Mouse (Mus musculus) kidney, embryonic 15.5 days (tissue): Measurements from ENCODE around the gene Gli2. TPM values are rescaled to one million over a fixed set of nuclear protein-coding genes. Genes with fewer than 3 reads are reported as not detected.

ENCODE experiments used
- ATAC-seq: fragments of 200-750 bp; cut with Nextera tagmentation; replicated peaks from 2 replicates; pipeline ENCODE4 v1.8.0; 2017; ENCODE audit warnings: moderate TSS enrichment; ENCODE audit not compliant: low FRiP score
- H3K27ac ChIP-seq: fragments of 300-500 bp; sonication (generic); 2 replicates; pipeline ENCODE4 v1.5.1; 2015; ENCODE audit warnings: mild to moderate bottlenecking, inconsistent platforms
- H3K27me3 ChIP-seq: fragments of 300-500 bp; sonication (generic); 2 replicates; pipeline ENCODE4 v1.6.1; 2015; ENCODE audit warnings: inconsistent platforms
- H3K36me3 ChIP-seq: fragments of 300-500 bp; sonication (generic); 2 replicates; pipeline ENCODE4 v1.6.1; 2015; ENCODE audit warnings: inconsistent platforms
- H3K4me1 ChIP-seq: fragments of 300-500 bp; sonication (generic); 2 replicates; pipeline ENCODE4 v1.6.1; 2015; ENCODE audit warnings: inconsistent platforms
- H3K4me2 ChIP-seq: fragments of 300-500 bp; sonication (generic); 2 replicates; pipeline ENCODE4 v1.6.1; 2015; ENCODE audit warnings: moderate library complexity, mild to moderate bottlenecking, inconsistent platforms
- H3K4me3 ChIP-seq: fragments of 300-500 bp; sonication (generic); replicated peaks from 2 replicates; pipeline ENCODE4 v1.5.1; 2015; ENCODE audit warnings: mild to moderate bottlenecking, inconsistent platforms
- H3K9ac ChIP-seq: fragments of 300-500 bp; sonication (generic); 2 replicates; pipeline ENCODE4 v1.6.1; 2015; ENCODE audit warnings: mild to moderate bottlenecking, inconsistent platforms
- H3K9me3 ChIP-seq: fragments of 300-500 bp; sonication (generic); replicated peaks from 2 replicates; pipeline ENCODE4 v1.6.1; 2016; ENCODE audit warnings: inconsistent platforms
- WGBS: fragments of 180-500 bp; shearing (Covaris S2); methylation state at CpG from one replicate; pipeline ENCODE4 v1.1.7; 2015; ENCODE audit warnings: mixed read lengths; 5-methylcytosine and 5-hydroxymethylcytosine counted together
- polyA plus RNA-seq: library from polyadenylated mRNA; unstranded; fragments of >200 nt; fragmentation: Nextera tagmentation; extraction: Ambion mirVana; gene quantifications from 2 replicates; pipeline ENCODE4 v1.2.1, GENCODE M21; 2015

Gli2 gene
- polyA plus RNA-seq: 4.8 and 6.5 TPM in 2 replicates

GRCm38 (mm10) chr1:119053402-119053841, at the start of gene Gli2:
TSS of gene Gli2 (minus strand) at chr1:119053619.
- ATAC-seq: peak; percentile 83
- no peaks in the 10 kb centered on the region for H3K36me3 ChIP-seq
- peaks cover 50% of the 10 kb centered on the region for H3K27me3 ChIP-seq
- H3K4me2 ChIP-seq: peak within 1 kb of the TSS; percentile 90
- peak within 1 kb of the TSS; percentile 58 for H3K4me3 ChIP-seq
- no peaks in the 10 kb centered on the region for H3K9me3 ChIP-seq
- H3K27ac ChIP-seq: peak within 1 kb of the TSS; percentile 73
- H3K9ac ChIP-seq: peak within 1 kb of the TSS; percentile 65
- H3K4me1 ChIP-seq: peaks cover 61% of the 10 kb centered on the region
- WGBS: under 1% methylated on average over 42 of the region's 42 CpGs

- Histone ChIP-seq H3K9ac (no peak overlapping the region), H3K9me3 (no peaks in the 10 kb centered on the region), H3K36me3 (no peaks in the 10 kb centered on the region), H3K4me1 (peaks cover 11% of the 10 kb centered on the region; the same call in 1 of the 2 replicates), H3K4me3 (no peak overlapping the region), H3K27me3 (peaks cover 5% of the 10 kb centered on the region; the same call in 1 of the 2 replicates), H3K4me2 (no peak overlapping the region), H3K27ac (no peak overlapping the region)
- WGBS: 28% methylated on average over 13 of the region's 13 CpGs
- ATAC-seq: peak; percentile 40
Measured at GRCm38 (mm10) chr1:119097921-119098521, 44.6 kb upstream of the Gli2 start.

- Histone ChIP-seq H3K4me2 (no peak overlapping the region), H3K36me3 (no peaks in the 10 kb centered on the region), H3K9me3 (no peaks in the 10 kb centered on the region), H3K4me1 (peaks cover 11% of the 10 kb centered on the region; the same call in 1 of the 2 replicates), H3K4me3 (no peak overlapping the region), H3K9ac (no peak overlapping the region), H3K27ac (no peak overlapping the region), H3K27me3 (no peaks in the 10 kb centered on the region)
- ATAC-seq: no peak
- WGBS: 17% methylated on average over 8 of the region's 8 CpGs
Measured at GRCm38 (mm10) chr1:119093739-119094138, 40.3 kb upstream of the Gli2 start.

GRCm38 (mm10) chr1:119089887-119090620, 36.6 kb upstream of the Gli2 start:
- Histone ChIP-seq H3K4me2 (no peak overlapping the region), H3K4me1 (no peaks in the 10 kb centered on the region), H3K9ac (no peak overlapping the region), H3K36me3 (no peaks in the 10 kb centered on the region), H3K4me3 (no peak overlapping the region), H3K9me3 (no peaks in the 10 kb centered on the region), H3K27ac (no peak overlapping the region), H3K27me3 (no peaks in the 10 kb centered on the region)
- no peak for ATAC-seq
- WGBS: 79% methylated on average over 18 of the region's 18 CpGs

- no peaks in the 10 kb centered on the region for H3K36me3 ChIP-seq
- H3K27me3 ChIP-seq: peaks cover 8% of the 10 kb centered on the region; the same call in 1 of the 2 replicates
- ATAC-seq: peak; percentile 27; the same call in 1 of the 2 replicates
- no peak overlapping the region for H3K4me2 ChIP-seq
- H3K27ac ChIP-seq: no peak overlapping the region
- H3K4me3 ChIP-seq: no peak overlapping the region
- no peak overlapping the region for H3K9ac ChIP-seq
- WGBS: 10% methylated on average over 3 of the region's 3 CpGs
- H3K9me3 ChIP-seq: no peaks in the 10 kb centered on the region
- H3K4me1 ChIP-seq: peaks cover 4% of the 10 kb centered on the region
Measured at GRCm38 (mm10) chr1:119087539-119087938, 34.1 kb upstream of the Gli2 start.

GRCm38 (mm10) chr1:119085771-119086170, 32.4 kb upstream of the Gli2 start:
- WGBS: 63% methylated on average over 10 of the region's 10 CpGs

GRCm38 (mm10) chr1:119083468-119083921, 30.1 kb upstream of the Gli2 start:
- Histone ChIP-seq H3K4me2 (peak overlapping the region; percentile 33; the same call in 1 of the 2 replicates), H3K27me3 (peaks cover 14% of the 10 kb centered on the region; the same call in 1 of the 2 replicates), H3K4me3 (no peak overlapping the region), H3K27ac (no peak overlapping the region), H3K36me3 (no peaks in the 10 kb centered on the region), H3K9me3 (no peaks in the 10 kb centered on the region), H3K4me1 (peaks cover 7% of the 10 kb centered on the region), H3K9ac (no peak overlapping the region)
- 23% methylated on average over 10 of the region's 10 CpGs for WGBS
- peak; percentile 33 for ATAC-seq

More at GRCm38 (mm10) chr1:119085771-119086170, 32.4 kb upstream of the Gli2 start:
- ATAC-seq: no peak
- H3K4me3 ChIP-seq: no peak overlapping the region
- peaks cover 11% of the 10 kb centered on the region; the same call in 1 of the 2 replicates for H3K27me3 ChIP-seq
- H3K9me3 ChIP-seq: no peaks in the 10 kb centered on the region
- H3K4me2 ChIP-seq: no peak overlapping the region
- no peak overlapping the region for H3K9ac ChIP-seq
- no peaks in the 10 kb centered on the region for H3K36me3 ChIP-seq
- H3K4me1 ChIP-seq: peaks cover 7% of the 10 kb centered on the region
- H3K27ac ChIP-seq: no peak overlapping the region

GRCm38 (mm10) chr1:119082231-119082991, 29.0 kb upstream of the Gli2 start:
- no peak for ATAC-seq
- no peaks in the 10 kb centered on the region for H3K9me3 ChIP-seq
- H3K27ac ChIP-seq: no peak overlapping the region
- 43% methylated on average over 12 of the region's 12 CpGs for WGBS
- H3K9ac ChIP-seq: no peak overlapping the region
- no peak overlapping the region for H3K4me2 ChIP-seq
- H3K27me3 ChIP-seq: peaks cover 24% of the 10 kb centered on the region
- no peaks in the 10 kb centered on the region for H3K36me3 ChIP-seq
- H3K4me1 ChIP-seq: peaks cover 9% of the 10 kb centered on the region
- H3K4me3 ChIP-seq: no peak overlapping the region

GRCm38 (mm10) chr1:119077933-119078332, 24.5 kb upstream of the Gli2 start:
- 0 out of 2 replicates have a peak, but pooled peaks have one; percentile 34 for ATAC-seq
- Histone ChIP-seq H3K27ac (no peak overlapping the region), H3K4me2 (no peak overlapping the region), H3K9me3 (no peaks in the 10 kb centered on the region), H3K36me3 (no peaks in the 10 kb centered on the region), H3K4me3 (no peak overlapping the region), H3K4me1 (peaks cover 9% of the 10 kb centered on the region; the same call in 1 of the 2 replicates), H3K27me3 (peaks cover 35% of the 10 kb centered on the region), H3K9ac (no peak overlapping the region)
- WGBS: 89% methylated on average over 7 of the region's 7 CpGs

GRCm38 (mm10) chr1:119076333-119076732, 22.9 kb upstream of the Gli2 start:
- no peaks in the 10 kb centered on the region for H3K36me3 ChIP-seq
- H3K4me2 ChIP-seq: no peak overlapping the region
- H3K27ac ChIP-seq: no peak overlapping the region
- H3K27me3 ChIP-seq: peaks cover 32% of the 10 kb centered on the region
- H3K9me3 ChIP-seq: no peaks in the 10 kb centered on the region
- no peak overlapping the region for H3K9ac ChIP-seq
- peaks cover 6% of the 10 kb centered on the region; the same call in 1 of the 2 replicates for H3K4me1 ChIP-seq
- WGBS: 74% methylated on average over 4 of the region's 4 CpGs
- no peak overlapping the region for H3K4me3 ChIP-seq
- no peak for ATAC-seq

- Histone ChIP-seq H3K27me3 (peaks cover 32% of the 10 kb centered on the region), H3K4me2 (no peak overlapping the region), H3K4me3 (no peak overlapping the region), H3K9me3 (no peaks in the 10 kb centered on the region), H3K27ac (no peak overlapping the region), H3K4me1 (peaks cover 6% of the 10 kb centered on the region; the same call in 1 of the 2 replicates), H3K9ac (no peak overlapping the region), H3K36me3 (no peaks in the 10 kb centered on the region)
- ATAC-seq: no peak
- 44% methylated on average over 3 of the region's 3 CpGs for WGBS
Measured at GRCm38 (mm10) chr1:119075916-119076315, 22.5 kb upstream of the Gli2 start.
